Mouse (Mus musculus) heart, embryonic 11.5 days (tissue): ENCODE data around the gene Abcc8. TPM values are rescaled to one million over a fixed set of nuclear protein-coding genes. Genes with fewer than 3 reads are reported as not detected.

ENCODE experiments used
- ATAC-seq: fragments of 200-750 bp; cut with Nextera tagmentation; replicated peaks from 2 replicates; pipeline ENCODE4 v1.8.0; 2017; ENCODE audit warnings: moderate library complexity; ENCODE audit not compliant: insufficient number of reproducible peaks, low FRiP score, low TSS enrichment
- H3K27ac ChIP-seq: fragments of 300-500 bp; sonication (generic); 2 replicates; pipeline ENCODE4 v1.5.1; 2014; ENCODE audit warnings: mild to moderate bottlenecking, low read depth, low read length
- H3K27me3 ChIP-seq: fragments of 300-500 bp; sonication (generic); 2 replicates; pipeline ENCODE4 v1.6.1; 2014; ENCODE audit warnings: mild to moderate bottlenecking, low read length, mixed read lengths; ENCODE audit not compliant: control insufficient read depth, insufficient read depth
- H3K36me3 ChIP-seq: fragments of 300-500 bp; sonication (generic); 2 replicates; pipeline ENCODE4 v1.6.1; 2014; ENCODE audit warnings: mild to moderate bottlenecking, low read length, moderate library complexity, mixed read lengths; ENCODE audit not compliant: control insufficient read depth, insufficient read depth
- H3K4me1 ChIP-seq: fragments of 300-500 bp; sonication (generic); 2 replicates; pipeline ENCODE4 v1.6.1; 2014; ENCODE audit warnings: low read length; ENCODE audit not compliant: control insufficient read depth, insufficient read depth
- H3K4me2 ChIP-seq: fragments of 300-500 bp; sonication (generic); 2 replicates; pipeline ENCODE4 v1.6.1; 2014; ENCODE audit warnings: mild to moderate bottlenecking, moderate library complexity
- H3K4me3 ChIP-seq: fragments of 300-500 bp; sonication (generic); 2 replicates; pipeline ENCODE4 v1.5.1; 2014; ENCODE audit warnings: low read depth, low read length
- H3K9ac ChIP-seq: fragments of 300-500 bp; sonication (generic); 2 replicates; pipeline ENCODE4 v1.6.1; 2014; ENCODE audit warnings: mild to moderate bottlenecking, low read depth, low read length, moderate library complexity
- H3K9me3 ChIP-seq: fragments of 300-500 bp; sonication (generic); replicated peaks from 2 replicates; pipeline ENCODE4 v1.6.1; 2016; ENCODE audit warnings: low read length; ENCODE audit not compliant: control insufficient read depth
- WGBS: fragments of 180-500 bp; shearing (Covaris S2); extraction: QIAGEN DNeasy Blood & Tissue Kit; methylation state at CpG from one replicate; pipeline ENCODE4 v1.1.7; 2014; ENCODE audit not compliant: insufficient replicate concordance; 5-methylcytosine and 5-hydroxymethylcytosine counted together
- polyA plus RNA-seq: library from polyadenylated mRNA; unstranded; fragments of >200 nt; fragmentation: Nextera tagmentation; extraction: Ambion mirVana; gene quantifications from 2 replicates; pipeline ENCODE4 v1.2.1, GENCODE M21; 2014

Abcc8 gene
- polyA plus RNA-seq, 1 experiment from 2014 or later = 6.8 TPM

DNA sequence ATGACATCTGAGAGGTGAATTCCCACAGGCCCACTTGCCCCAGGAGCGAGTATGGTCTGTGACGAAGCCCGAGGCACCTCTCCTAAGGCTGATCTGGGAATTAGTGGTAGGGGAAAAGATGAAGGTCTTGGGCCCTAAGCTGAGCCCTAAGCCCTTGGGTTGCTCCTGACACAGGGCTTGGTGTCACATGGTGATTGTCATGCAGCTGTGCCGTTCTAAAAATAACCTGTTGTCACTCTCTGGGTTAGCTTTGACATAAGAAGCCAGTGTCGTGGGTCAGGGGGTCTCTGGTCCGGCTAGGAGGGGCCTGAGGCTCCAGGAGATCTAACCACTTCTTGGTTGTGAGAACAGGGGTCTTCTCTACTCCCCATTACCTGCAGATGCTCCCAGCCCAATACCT, 67.9 kb downstream of the Abcc8 start:
- H3K4me1 ChIP-seq = peaks cover 42% of the 10 kb centered on the region
- peak overlapping the region; percentile 22; the same call in 1 of the 2 replicates for H3K27ac ChIP-seq
- H3K4me3 ChIP-seq = no peak overlapping the region
- no peak overlapping the region for H3K4me2 ChIP-seq
- no peaks in the 10 kb centered on the region for H3K36me3 ChIP-seq
- H3K9me3 ChIP-seq = no peaks in the 10 kb centered on the region
- H3K9ac ChIP-seq = 0 out of 2 replicates have a peak overlapping the region, but pooled peaks have one; percentile 29
- H3K27me3 ChIP-seq = 0 out of 2 replicates have a peak, but pooled peaks cover 2% of the 10 kb centered on the region
- 44% methylated on average over 6 of the region's 6 CpGs for WGBS
- 0 out of 2 replicates have a peak, but pooled peaks have one; percentile 28 for ATAC-seq

DNA sequence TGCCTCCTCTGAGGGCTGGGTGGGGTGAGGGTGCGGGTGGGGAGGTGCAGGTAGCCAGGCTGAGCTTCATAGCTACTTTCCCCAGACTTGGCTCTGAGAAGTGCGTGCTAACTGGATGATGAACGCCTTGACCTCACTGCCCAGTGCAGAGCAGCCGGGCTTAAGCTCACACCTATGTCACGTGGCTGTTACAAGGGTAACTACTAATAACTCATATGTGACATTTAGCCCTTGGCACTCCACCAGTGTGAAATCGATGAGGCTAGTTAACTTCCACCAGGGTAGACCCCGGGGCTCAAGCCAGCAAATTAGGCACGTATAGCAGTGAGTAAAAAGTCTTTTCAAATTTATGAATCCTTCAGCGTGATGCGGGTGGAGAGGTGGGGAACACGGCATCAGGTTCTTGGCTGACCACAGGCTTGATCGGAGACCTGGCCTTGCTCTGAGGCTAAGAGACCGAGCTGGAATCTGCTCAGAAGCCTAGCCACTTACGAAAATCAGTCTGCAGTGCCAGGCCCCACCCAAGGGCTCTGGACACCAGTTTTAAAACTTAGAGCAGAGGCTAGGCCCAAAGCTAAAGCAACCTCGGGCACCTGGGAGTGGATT, 68.5 kb downstream of the Abcc8 start:
- H3K27ac ChIP-seq = 0 out of 2 replicates have a peak overlapping the region, but pooled peaks have one; percentile 10
- H3K4me3 ChIP-seq = no peak overlapping the region
- no peaks in the 10 kb centered on the region for H3K9me3 ChIP-seq
- no peak overlapping the region for H3K4me2 ChIP-seq
- H3K9ac ChIP-seq = 0 out of 2 replicates have a peak overlapping the region, but pooled peaks have one; percentile 29
- H3K27me3 ChIP-seq = 0 out of 2 replicates have a peak, but pooled peaks cover 2% of the 10 kb centered on the region
- ATAC-seq = no peak
- WGBS = 74% methylated on average over 15 of the region's 15 CpGs
- H3K4me1 ChIP-seq = peaks cover 37% of the 10 kb centered on the region
- H3K36me3 ChIP-seq = no peaks in the 10 kb centered on the region

DNA sequence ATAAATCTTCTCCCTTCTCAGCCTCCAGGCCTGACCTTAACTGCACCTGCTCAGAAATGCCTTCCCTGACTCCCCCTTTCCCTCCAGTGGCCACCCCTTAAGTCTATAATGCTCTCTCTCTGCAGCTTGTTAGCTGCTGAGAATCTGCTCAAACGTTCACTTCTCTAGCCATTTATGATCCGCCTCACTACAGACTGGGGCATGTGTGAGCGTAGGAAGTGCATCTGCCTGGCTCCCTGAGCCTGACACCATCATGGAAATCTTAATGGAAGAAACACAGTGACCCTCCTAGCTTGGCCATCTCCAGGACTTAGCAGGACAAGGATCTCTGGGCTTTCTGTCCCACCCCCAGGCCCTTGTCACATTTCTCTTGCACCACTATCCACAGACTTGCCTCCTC, 69.8 kb downstream of the Abcc8 start:
- 77% methylated on average over 3 of the region's 3 CpGs for WGBS
- H3K4me2 ChIP-seq = no peak overlapping the region
- H3K4me1 ChIP-seq = peaks cover 24% of the 10 kb centered on the region
- H3K36me3 ChIP-seq = no peaks in the 10 kb centered on the region
- no peak overlapping the region for H3K4me3 ChIP-seq
- no peak overlapping the region for H3K27ac ChIP-seq
- H3K9ac ChIP-seq = no peak overlapping the region
- H3K27me3 ChIP-seq = 0 out of 2 replicates have a peak, but pooled peaks cover 2% of the 10 kb centered on the region
- no peak for ATAC-seq
- no peaks in the 10 kb centered on the region for H3K9me3 ChIP-seq

DNA sequence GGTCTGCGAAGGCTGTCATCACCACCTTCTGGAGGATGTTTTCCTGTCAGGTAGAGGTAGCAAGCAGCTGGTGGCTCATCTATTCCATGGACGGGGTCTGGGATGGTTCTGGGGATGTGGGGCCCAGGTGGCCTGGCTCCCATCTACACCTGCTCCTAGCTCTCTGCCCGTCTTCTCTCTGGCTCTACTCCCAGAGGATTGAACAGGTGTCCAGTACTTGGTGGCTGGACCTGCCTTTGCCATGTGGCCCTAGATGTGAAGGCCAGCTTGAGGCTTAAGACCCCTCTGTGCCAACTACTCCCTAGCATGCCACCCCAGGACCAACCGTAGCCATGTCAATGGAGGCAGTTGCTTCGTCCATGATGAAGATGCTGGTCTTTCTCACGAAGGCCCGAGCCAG, 74.3 kb downstream of the Abcc8 start:
- H3K36me3 ChIP-seq = no peaks in the 10 kb centered on the region
- no peak overlapping the region for H3K9ac ChIP-seq
- H3K4me3 ChIP-seq = no peak overlapping the region
- no peaks in the 10 kb centered on the region for H3K9me3 ChIP-seq
- H3K27me3 ChIP-seq = peaks cover 6% of the 10 kb centered on the region; the same call in 1 of the 2 replicates
- WGBS = 83% methylated on average over 7 of the region's 7 CpGs
- no peak overlapping the region for H3K27ac ChIP-seq
- no peak overlapping the region for H3K4me2 ChIP-seq
- H3K4me1 ChIP-seq = 0 out of 2 replicates have a peak, but pooled peaks cover 2% of the 10 kb centered on the region
- no peak for ATAC-seq

DNA sequence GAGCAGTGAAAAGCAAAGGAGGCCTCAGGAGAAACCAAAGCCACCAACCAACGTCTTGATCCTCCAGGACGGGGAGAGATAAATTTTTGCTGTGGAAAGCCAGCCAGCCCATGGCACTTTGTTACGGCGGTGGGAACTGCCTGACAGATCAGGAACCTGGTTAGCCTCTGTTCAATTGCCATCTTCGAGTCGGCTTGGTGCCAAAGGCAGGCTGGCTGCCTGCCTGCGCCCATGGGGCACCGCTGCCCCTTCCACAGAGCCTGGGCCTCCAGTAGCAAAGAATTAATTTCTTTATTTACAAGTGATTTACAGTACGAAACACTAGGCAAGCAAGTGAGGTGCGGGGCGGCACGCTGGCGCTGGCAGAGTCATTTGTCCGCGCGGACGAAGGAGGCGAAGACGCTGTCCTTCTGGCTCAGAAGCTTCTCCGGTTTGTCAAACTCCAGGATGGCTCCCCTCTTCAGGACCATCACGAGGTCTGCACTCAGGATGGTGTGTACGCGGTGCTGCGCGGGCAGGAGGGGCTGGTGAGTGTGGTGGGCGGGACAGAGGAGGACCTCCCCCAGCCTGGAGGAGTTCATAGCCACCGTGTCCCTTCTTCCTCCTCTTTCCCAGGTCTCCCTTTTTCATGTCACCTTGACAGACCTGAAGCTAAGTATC, 75.4 kb downstream of the Abcc8 start:
- no peak for ATAC-seq
- no peak overlapping the region for H3K27ac ChIP-seq
- H3K9ac ChIP-seq = no peak overlapping the region
- H3K27me3 ChIP-seq = peaks cover 8% of the 10 kb centered on the region
- H3K9me3 ChIP-seq = no peaks in the 10 kb centered on the region
- no peaks in the 10 kb centered on the region for H3K36me3 ChIP-seq
- 81% methylated on average over 27 of the region's 27 CpGs for WGBS
- H3K4me2 ChIP-seq = no peak overlapping the region
- peaks cover 2% of the 10 kb centered on the region; the same call in 1 of the 2 replicates for H3K4me1 ChIP-seq
- no peak overlapping the region for H3K4me3 ChIP-seq

DNA sequence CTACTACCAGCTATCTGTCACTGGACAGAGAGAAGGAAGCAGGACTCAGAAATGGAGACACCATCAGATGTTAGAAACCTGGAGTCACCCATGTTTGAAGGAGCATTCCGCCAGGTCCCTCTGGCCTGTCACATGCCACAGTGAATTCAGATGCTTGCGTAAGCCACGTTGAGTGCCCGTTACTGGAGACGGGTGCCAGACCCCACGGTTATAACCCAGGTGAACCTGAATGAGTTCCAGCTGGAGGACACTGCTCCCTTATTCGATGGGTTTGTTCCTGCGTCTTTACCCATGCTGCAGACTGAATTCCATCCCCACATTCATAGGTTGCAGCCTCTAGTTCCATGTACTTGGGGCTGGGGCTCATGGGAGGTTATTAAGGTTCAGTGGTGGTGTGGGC, 76.1 kb downstream of the Abcc8 start:
- H3K4me3 ChIP-seq = no peak overlapping the region
- 83% methylated on average over 8 of the region's 8 CpGs for WGBS

DNA sequence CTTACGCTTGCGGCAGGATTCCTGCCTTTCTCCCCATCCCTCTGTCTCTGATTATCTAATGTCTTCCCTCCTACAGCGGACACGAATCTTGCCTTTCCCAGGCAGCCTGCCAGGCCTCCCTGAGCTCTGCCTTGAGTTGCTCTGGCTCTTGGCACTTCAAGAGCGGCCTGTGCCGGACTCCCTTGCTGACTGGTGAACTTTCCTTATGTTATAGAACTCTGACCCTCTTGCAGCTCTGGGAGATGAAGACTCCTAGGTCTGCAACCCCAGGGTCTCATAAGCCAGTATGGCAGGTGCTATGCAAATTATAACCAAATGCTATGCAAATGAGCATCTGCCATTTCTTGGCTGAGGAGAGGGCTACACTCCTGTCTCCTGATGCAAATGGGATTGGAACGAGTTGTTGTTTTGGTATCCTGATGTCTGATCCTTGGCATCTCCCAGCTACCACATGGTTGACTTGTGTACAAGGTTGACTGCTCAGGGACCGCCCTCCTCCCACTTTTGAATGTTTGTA, 76.7 kb downstream of the Abcc8 start:
- no peaks in the 10 kb centered on the region for H3K36me3 ChIP-seq
- 74% methylated on average over 8 of the region's 8 CpGs for WGBS
- no peak overlapping the region for H3K4me3 ChIP-seq
- peaks cover 11% of the 10 kb centered on the region for H3K4me1 ChIP-seq
- no peak for ATAC-seq
- no peak overlapping the region for H3K4me2 ChIP-seq
- H3K9ac ChIP-seq = no peak overlapping the region
- no peak overlapping the region for H3K27ac ChIP-seq
- H3K27me3 ChIP-seq = peaks cover 6% of the 10 kb centered on the region
- no peaks in the 10 kb centered on the region for H3K9me3 ChIP-seq

More for the DNA sequence above, 76.1 kb downstream of the Abcc8 start:
- Histone ChIP-seq H3K9ac (no peak overlapping the region), H3K4me2 (no peak overlapping the region), H3K4me1 (peaks cover 8% of the 10 kb centered on the region), H3K9me3 (no peaks in the 10 kb centered on the region), H3K36me3 (no peaks in the 10 kb centered on the region), H3K27ac (no peak overlapping the region), H3K27me3 (peaks cover 8% of the 10 kb centered on the region)
- no peak for ATAC-seq

DNA sequence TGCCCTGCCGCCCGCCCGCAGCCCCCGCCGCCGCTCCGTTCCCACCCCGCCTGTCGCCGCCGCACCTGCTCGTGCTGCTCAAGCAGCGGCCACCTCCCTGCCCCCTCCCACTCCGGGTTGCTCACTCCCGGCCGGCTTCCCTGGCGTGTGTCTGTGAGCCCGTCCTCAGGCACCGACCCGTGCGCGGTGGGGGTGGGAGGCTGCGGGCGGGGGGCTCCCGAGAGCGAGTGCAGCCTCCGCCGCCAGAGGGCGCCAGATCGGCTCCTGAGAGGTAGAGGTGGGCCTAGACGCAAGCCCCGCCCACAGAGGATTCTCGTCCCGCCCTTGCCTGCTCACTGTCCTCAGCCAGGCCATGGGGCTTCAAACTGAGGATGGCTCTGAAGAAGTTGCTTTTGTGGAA, 79.3 kb downstream of the Abcc8 start, which contains the start of gene Kcnj11:
Gene Kcnj11 (minus strand): TSS at position 202 of the 400 bp plus-strand sequence.
- H3K27me3 ChIP-seq = peaks cover 6% of the 10 kb centered on the region
- H3K4me3 ChIP-seq = peak within 1 kb of the TSS; percentile 64
- peak within 1 kb of the TSS; percentile 75 for H3K4me2 ChIP-seq
- no peaks in the 10 kb centered on the region for H3K9me3 ChIP-seq
- peak; percentile 58 for ATAC-seq
- under 1% methylated on average over 33 of the region's 34 CpGs for WGBS
- peak within 1 kb of the TSS; percentile 96 for H3K27ac ChIP-seq
- peaks cover 17% of the 10 kb centered on the region for H3K4me1 ChIP-seq
- no peaks in the 10 kb centered on the region for H3K36me3 ChIP-seq
- H3K9ac ChIP-seq = peak within 1 kb of the TSS; percentile 84
